Mouse (Mus musculus) adrenal gland (tissue): ENCODE measurements at regions not wholly inside any gene's neighbourhood (a gene's known extent, or its start where the extent isn't known, plus 50 kb on each side); places are given as distances from the start of the nearest gene placed in this dataset.

ENCODE experiments used
- intact Hi-C: fragments of 180-260 bp; cut with DNase I; formaldehyde crosslinking; loops from one replicate; pipeline ENCODE4 v1.15.1; 2025

DNA sequence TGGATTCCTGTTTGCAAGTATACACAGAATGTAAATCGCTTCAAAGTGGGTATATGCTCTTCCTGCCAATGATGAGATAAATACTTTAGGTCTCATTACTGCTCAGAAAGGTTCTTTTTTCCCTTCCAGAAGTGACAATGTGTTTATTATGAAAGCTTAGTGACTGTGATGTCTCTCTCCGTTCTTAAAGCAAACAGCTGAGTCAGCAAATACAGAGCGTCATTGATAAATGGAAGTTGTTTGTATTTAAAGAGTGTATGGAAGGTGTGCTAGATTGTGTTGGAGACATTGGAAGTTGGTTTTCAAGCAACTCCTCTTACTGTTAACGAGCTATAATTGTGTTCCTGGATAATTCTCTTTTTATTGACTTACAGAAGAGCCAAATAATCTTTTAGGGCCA is 408.0 kb downstream of the Prr30 start:
- intact Hi-C loops = no loop called here

DNA sequence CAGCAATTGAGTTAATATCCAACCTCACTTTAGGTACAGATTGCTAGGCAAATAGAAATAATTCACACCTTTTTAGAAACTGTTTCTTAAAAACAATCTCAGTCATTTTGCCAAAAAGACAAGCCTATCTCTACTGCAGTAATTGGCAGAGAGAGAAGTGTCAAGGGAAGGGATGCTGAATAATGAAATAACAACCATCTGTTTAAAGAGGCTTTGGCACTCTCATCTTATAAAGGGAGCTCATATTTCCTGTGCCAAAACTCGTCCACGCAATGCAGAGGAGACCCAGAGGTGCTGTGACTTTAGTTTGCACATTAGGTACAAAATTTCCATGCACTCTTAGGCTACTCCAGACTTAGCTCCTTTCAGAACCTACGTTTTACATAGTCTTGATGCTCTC is 418.2 kb downstream of the Prr30 start:
- intact Hi-C loops = no loop called here

DNA sequence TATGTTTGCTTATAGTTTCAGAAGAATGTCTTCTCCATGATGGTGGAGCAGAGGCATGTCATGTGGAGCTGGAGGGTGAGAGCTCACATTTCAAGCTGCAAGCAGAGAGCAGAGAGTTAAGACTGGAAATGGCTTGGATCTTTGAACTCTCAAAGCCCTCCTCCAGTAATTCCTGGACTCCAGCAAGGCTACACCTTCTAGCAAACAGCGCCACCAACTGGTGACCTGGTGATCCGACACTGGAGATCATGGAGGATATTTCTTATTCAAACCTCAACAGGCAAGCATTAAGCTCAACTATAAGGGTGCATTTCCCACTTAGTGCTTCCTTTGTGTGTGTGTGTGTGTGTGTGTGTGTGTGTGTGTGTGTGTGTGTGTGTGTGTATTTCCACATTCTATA is 446.2 kb downstream of the Prr30 start:
- intact Hi-C loops = no loop called here

- intact Hi-C loops = no loop called here
Measured at GRCm38 (mm10) chr14:100752746-100753145, 447.4 kb downstream of the Prr30 start.

DNA sequence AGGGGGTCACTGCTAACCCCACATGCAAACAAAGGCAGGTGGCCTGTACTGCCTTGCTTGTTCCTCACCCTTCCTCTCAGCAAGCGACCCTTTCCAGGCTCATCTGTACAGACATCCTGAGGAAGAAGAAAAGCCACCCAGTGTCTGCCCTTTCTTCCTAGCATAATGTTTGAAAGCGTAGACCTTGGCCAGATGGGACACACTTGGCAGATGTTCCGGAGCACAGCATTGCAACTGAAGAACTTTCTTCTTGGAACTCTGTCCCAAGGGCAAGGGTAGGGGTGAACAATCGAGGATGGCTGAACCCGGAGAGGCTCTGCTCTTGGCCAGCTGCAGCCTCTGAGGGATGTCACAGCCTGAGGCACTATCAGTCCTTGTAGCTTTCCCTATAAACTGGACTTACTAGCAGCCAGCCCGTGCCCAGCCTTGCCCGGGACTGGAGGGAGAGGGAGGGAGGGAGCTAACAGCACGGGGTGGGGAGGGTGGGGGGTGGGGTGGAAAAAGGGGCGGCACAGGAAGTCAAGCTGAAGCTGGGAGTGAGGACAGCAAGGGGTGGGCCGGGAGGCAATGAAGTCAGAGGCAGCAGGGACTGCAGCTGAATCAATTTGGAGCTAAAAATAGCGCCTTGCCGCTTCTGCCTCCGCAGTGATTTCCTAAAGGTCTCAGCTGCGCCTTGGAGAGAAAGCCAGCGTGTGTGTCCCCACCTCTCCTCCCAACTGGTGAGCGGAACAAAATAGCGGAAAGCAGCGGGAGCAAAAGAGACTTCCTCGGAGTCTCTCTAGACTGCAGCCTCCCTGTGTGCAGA is 450.2 kb downstream of the Prr30 start:
- intact Hi-C loops = no loop called here

DNA sequence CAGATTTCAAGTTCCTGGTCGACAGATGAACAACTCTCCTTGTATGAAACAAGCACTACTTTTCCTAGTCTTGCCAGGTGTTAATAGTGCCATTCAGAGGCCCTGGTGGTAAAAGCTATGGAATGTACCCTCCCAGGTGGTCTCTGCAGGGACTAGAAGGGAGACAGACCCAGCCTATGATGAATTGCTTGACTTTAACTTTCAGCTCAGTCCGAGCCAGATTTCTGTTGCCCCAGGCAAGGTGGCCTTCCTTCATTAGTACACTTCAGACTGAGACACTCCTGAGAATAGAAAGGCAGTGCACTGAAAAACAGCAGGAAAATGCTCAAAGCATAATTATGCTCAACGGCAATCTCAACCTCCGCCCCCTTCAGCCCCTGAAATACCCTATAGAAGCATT is 450.8 kb upstream of the Klf12 start:
- intact Hi-C loops = no loop called here

GRCm38 (mm10) chr14:100728433-100728832 is 444.0 kb upstream of the Klf12 start:
- intact Hi-C loops = no loop called here

DNA sequence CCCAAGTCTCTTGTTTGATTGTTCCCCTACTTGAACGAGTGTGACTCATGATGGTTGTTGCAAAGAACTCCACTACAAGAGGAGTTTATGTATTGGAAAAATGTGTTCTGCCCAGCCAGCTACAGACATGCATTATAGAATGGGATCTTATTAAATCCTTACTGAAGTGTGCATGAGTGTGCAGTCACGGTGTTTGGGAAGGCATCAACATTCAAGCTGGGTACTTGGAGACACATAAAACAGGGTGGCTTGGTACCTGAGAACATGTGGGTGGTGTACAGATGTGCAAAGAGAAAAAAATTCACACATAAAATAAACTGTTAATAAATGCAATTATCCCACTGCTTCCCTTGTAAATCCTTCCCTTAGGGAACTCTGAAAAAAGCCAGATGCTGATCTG is 443.2 kb upstream of the Klf12 start:
- intact Hi-C loops = no loop called here

- intact Hi-C loops = no loop called here
Measured at GRCm38 (mm10) chr14:100724962-100725361, 440.5 kb upstream of the Klf12 start.

- intact Hi-C loops = no loop called here
Measured at GRCm38 (mm10) chr14:100720667-100721066, 436.2 kb upstream of the Klf12 start.

DNA sequence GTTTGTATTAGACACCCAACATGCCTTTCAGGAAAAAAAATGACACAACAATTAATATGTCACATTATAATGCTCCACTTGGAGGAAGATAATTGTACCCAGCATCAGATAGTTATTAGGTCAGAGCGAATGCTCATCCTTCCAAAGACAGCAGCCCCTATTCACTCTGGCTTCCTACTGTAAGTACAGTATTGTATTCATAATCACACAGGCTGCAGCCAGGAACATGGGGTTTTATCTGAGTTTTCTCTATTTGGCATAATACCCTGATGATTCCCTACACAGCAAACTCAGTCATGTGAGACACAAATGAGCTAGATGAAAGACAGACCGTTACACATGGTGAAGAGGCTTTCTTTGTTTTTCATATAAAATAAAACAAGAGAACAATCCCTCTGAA is 430.5 kb upstream of the Klf12 start:
- intact Hi-C loops = no loop called here

DNA sequence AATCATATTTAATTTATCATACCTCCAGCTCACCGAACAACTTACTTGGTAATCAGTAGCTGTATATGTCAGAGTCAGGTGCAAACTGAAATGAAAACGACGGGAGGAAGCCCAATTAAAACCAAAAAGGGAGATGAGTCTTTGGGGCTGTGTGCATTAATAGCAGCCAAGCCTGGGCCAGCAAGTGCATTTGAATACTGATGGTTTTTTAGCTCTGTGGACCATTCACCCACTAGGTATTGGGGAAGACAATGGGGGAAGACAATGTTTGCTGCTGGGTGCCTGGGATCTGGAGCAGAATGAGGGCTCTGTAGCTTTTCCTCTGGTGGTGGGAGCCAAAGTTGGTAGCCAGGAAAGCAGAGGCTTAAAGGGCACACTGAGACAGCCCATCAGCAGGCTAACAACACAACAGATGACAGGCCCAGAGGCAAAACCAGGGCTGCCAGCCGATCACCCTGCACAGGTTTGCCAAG is 429.6 kb upstream of the Klf12 start:
- intact Hi-C loops = no loop called here

DNA sequence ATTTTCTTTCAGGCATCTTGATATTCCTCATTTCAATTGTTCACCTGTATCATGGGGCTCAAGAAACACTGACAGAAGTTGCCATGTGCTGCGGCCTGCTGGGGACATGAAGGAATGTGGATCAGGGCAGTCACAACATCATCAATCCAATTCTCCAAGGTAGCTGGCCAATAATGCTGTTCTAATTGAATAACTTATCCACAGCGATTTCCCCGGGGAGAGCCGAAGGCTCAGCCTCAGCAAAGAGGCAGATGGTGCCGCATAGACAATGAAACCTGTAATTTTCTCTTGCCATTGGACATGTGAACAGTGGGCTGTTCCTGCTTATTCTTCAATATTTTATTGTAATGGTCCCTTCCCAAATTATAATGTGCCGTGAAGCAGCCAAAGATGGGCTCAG is 429.1 kb upstream of the Klf12 start:
- intact Hi-C loops = no loop called here

DNA sequence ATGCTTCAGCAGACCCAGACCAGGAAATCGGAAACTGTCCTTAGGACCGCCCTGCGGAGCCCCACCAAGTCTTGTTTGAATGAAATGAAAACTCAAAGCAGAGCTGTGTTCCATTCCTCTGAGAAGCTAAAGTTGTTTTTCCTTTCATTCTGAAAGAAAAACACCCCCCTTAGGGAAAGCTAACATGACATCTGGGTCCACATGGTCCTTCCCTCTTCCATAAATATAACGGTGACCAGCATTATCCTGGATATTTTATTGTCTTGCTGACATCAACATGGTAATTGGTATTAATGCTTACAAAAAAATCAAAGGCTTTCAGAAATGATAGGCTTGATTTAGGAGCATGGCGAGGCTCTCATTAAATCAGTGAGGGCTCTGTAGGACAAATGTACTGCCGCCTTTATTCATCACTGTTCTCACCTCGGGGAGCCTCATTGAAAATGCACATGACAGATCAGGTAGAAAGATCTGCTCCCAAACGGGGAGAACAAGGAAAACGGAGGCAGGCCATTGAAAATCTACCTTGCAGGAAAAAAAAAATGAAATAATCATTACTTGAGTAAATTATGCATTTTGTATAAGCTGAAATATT is 381.0 kb upstream of the Klf12 start:
- intact Hi-C loops = no loop called here

DNA sequence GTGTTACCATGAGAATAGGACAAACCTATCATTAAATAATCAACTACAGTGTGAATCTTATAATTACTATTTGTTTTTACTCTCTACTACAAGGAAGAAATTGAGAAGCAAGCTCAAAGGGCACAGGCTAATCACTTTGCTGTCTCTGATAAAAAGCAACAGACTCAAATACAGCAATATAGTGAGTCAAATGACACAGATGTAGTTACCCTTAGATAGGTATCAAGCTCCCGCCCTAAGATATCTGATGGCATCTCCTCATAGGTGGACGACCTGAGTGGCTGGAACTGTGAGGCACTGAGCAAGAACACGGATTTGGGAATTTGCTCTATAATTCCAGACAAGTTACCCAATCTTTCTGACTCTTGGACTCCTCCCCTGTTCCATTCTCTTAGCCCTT is 379.7 kb upstream of the Klf12 start:
- intact Hi-C loops = no loop called here

DNA sequence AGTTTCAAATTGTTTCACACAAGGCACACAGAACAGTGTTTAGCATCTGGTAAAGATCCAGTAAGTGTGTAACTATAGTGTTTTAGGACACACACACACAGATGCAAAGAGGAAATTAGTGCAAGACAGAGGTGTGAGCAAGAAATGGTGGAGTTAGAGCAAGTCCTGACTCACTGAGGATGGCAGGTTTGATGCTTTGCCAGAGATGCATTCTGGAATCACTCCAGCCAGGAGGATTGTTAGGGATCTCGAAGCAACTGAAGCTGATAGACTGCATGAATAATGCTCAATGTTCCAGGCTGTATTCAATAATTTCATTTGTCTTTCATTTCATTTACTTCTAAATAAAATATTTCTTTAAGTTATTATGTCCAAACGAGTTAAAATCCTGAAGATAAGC is 357.6 kb upstream of the Klf12 start:
- intact Hi-C loops = no loop called here

- intact Hi-C loops = no loop called here
Measured at GRCm38 (mm10) chr14:100634521-100634920, 350.0 kb upstream of the Klf12 start.

- intact Hi-C loops = no loop called here
Measured at GRCm38 (mm10) chr14:100631676-100632075, 347.2 kb upstream of the Klf12 start.

DNA sequence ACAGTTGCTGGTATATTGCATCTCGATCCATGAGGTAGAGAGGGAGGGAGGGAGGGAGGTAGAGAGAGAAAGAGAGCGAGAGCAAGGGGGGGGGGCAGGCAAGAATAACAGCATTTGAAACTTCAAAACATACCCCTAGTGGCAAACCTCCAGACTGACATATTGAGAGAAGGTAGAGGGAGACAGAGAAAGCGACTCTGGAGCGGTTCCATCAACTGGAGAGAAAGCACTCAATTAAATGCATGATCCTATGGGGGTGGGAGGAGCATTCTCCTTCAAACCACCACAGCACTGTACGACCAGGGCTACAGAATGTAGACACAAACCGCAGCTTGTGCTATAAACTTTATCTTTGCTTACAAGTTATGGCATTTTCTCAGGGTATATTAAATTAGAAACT is 345.7 kb upstream of the Klf12 start:
- intact Hi-C loops = no loop called here

GRCm38 (mm10) chr14:100627523-100627922 is 343.0 kb upstream of the Klf12 start:
- intact Hi-C loops = no loop called here

DNA sequence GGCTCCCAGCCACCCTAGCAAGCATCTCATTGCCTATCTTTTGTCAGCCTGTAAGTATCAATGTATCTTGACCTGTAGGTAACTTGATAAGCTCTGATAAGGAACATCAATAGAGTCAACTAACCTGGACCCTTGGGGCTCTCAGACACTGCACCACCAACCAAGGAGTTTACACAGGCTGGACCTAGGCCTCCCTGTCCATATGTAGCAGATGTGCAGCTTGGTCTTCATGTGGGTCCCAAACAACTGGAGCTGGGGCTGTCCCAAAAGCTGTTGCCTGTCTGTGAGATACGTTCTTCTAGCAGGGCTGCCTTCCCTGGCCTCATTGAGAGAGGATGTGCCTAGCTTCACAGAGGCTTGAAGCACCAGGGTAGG is 335.2 kb upstream of the Klf12 start:
- intact Hi-C loops = loop anchor here (10.0 kb wide), 1 partner anchor 265 kb away; no protein-coding TSS in a partner anchor

- intact Hi-C loops = loop anchor here (10.0 kb wide), 1 partner anchor 264 kb away; no protein-coding TSS in a partner anchor
Measured at GRCm38 (mm10) chr14:100618793-100619655, 334.5 kb upstream of the Klf12 start.
